Mouse (Mus musculus) ES-Bruce4 (cell line): ENCODE measurements around the gene Oxsr1.

Source experiments
- CTCF ChIP-seq: IDR thresholded peaks from one replicate; pipeline ENCODE4 v1.8.1; 2011; ENCODE audit warnings: low read depth, low read length
- EP300 ChIP-seq: IDR thresholded peaks from 2 replicates; pipeline ENCODE4 v1.6.1; 2011; ENCODE audit warnings: low read depth, low read length; ENCODE audit not compliant: insufficient read depth
- POLR2A ChIP-seq: IDR thresholded peaks from one replicate; pipeline ENCODE4 v1.8.1; 2011; ENCODE audit warnings: low read length; ENCODE audit not compliant: insufficient read depth

GRCm38 (mm10) chr9:119340909-119341816, 18.9 kb upstream of the Oxsr1 start, which contains the start of gene Myd88:
- TF ChIP-seq CTCF (no peak), POLR2A (peak; percentile 29), EP300 (no peak)
